Mouse (Mus musculus) ES-E14 (cell line): ENCODE measurements at regions not wholly inside any gene's neighbourhood (a gene's known extent, or its start where the extent isn't known, plus 50 kb on each side); places are given as distances from the start of the nearest gene placed in this dataset.

Source experiments
- HCFC1 ChIP-seq: IDR thresholded peaks from 2 replicates; pipeline ENCODE4 v1.6.1; 2012; ENCODE audit warnings: low read length, inconsistent platforms, borderline replicate concordance; ENCODE audit not compliant: insufficient read depth
- MAFK ChIP-seq: IDR thresholded peaks from 2 replicates; pipeline ENCODE4 v1.6.1; 2014; ENCODE audit warnings: mild to moderate bottlenecking, low read depth, low read length, inconsistent platforms; ENCODE audit not compliant: insufficient read depth

DNA sequence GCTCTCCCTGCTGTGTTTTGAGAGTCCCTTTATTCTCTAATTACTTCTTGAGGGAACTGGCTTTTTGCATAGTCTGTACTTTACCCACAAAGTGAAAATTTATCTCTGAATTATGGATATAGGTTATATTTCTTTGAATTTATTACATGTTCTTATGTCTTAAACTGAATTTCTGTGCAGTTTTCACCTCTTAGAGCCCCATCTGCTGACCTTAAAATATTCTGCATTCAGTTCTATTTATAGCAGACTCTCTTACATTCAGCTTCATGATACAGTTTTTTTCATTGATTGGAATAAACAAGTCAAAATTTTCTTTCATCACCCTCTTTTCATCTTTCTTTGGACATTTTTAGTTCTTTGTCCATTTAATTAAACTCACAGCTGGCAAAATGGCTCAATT is 337.4 kb upstream of the Lrrc7 start:
- TF ChIP-seq HCFC1 (no peak), MAFK (no peak)
